Mouse (Mus musculus) cerebellum, adult 8-10 months (tissue): ENCODE measurements around the gene Glrp1.

ENCODE experiments used
- DNase-seq: peaks from one replicate; pipeline ENCODE4 v3.0.0; 2022

Gene Glrp1

GRCm38 (mm10) chr1:88491617-88492378 lies 18.1 kb downstream of the Glrp1 start:
- DNase-seq, result no peak

GRCm38 (mm10) chr1:88490164-88490563 lies 19.7 kb downstream of the Glrp1 start:
- DNase-seq, result no peak

- DNase-seq, result no peak
Measured at GRCm38 (mm10) chr1:88488957-88489356, 20.9 kb downstream of the Glrp1 start.

GRCm38 (mm10) chr1:88486336-88486735 lies 23.5 kb downstream of the Glrp1 start:
- DNase-seq, result no peak

- no peak for DNase-seq
Measured at GRCm38 (mm10) chr1:88484059-88484458, 25.8 kb downstream of the Glrp1 start.

GRCm38 (mm10) chr1:88482142-88483099 lies 27.4 kb downstream of the Glrp1 start:
- no peak for DNase-seq

GRCm38 (mm10) chr1:88480594-88480993 lies 29.3 kb downstream of the Glrp1 start:
- DNase-seq, result no peak

GRCm38 (mm10) chr1:88478205-88478604 lies 31.7 kb downstream of the Glrp1 start:
- no peak for DNase-seq

- DNase-seq, result no peak
Measured at GRCm38 (mm10) chr1:88476554-88477085, 33.2 kb downstream of the Glrp1 start.

GRCm38 (mm10) chr1:88475502-88475953 lies 34.3 kb downstream of the Glrp1 start:
- no peak for DNase-seq

- DNase-seq, result no peak
Measured at GRCm38 (mm10) chr1:88474598-88474997, 35.3 kb downstream of the Glrp1 start.

GRCm38 (mm10) chr1:88473899-88474298 lies 36.0 kb downstream of the Glrp1 start:
- DNase-seq, result no peak

- DNase-seq, result no peak
Measured at GRCm38 (mm10) chr1:88472258-88472657, 37.6 kb downstream of the Glrp1 start.

- DNase-seq, result no peak
Measured at GRCm38 (mm10) chr1:88469746-88470145, 40.1 kb downstream of the Glrp1 start.

GRCm38 (mm10) chr1:88468335-88468734 lies 41.5 kb downstream of the Glrp1 start:
- no peak for DNase-seq

- no peak for DNase-seq
Measured at GRCm38 (mm10) chr1:88467866-88468265, 42.0 kb downstream of the Glrp1 start.

- DNase-seq, result no peak
Measured at GRCm38 (mm10) chr1:88466325-88467064, 43.4 kb downstream of the Glrp1 start.

GRCm38 (mm10) chr1:88465722-88466121 lies 44.1 kb downstream of the Glrp1 start:
- no peak for DNase-seq

GRCm38 (mm10) chr1:88464109-88464905 lies 45.6 kb downstream of the Glrp1 start:
- no peak for DNase-seq

GRCm38 (mm10) chr1:88463241-88463640 lies 46.6 kb downstream of the Glrp1 start:
- DNase-seq, result no peak

- no peak for DNase-seq
Measured at GRCm38 (mm10) chr1:88462484-88462883, 47.4 kb downstream of the Glrp1 start.

GRCm38 (mm10) chr1:88461096-88461495 lies 48.8 kb downstream of the Glrp1 start:
- DNase-seq, result no peak
